Mouse (Mus musculus): Measurements from ENCODE around the gene AU040320. TPM values are rescaled to one million over a fixed set of nuclear protein-coding genes. Genes with fewer than 3 reads are reported as not detected.
A peak's percentile ranks its signal among the peaks of the same experiment; 100 is the strongest.

The AU040320 gene
- total RNA-seq, 2 experiments from 2014 or later: 49.2 to 49.4 TPM

DNA sequence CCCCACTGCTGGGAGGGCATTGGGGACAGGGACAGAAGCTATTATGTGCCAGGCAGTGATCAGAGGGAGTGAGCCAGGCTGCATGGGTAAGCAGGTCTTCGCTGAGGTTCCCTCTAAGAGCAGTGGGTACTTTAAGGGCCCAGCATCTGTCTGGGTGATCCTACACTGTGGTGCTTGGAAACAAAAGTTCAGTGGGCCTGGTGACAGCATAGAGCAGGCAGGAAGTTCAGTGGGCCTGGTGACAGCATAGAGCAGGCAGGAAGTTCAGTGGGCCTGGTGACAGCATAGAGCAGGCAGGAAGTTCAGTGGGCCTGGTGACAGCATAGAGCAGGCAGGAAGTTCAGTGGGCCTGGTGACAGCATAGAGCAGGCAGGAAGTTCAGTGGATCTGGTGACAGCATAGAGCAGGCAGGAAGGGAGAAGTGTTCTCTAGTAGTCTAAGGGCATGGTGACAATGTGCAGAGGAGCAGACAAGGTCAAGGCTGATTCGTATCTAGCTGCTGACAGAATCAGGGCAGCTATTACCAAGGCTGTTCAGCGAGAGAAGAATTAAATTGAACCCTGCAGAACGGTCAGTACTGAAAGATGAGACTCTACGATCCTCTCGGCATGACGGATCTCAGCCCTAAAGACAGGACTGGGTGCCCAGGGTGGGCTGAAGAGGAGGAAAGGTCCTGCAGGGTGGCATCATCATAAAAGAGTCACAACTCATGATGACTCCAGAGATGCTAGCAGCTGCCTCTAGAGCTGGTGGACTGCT is 96.9 kb downstream of the AU040320 start:
- intact Hi-C loops (cut with DNase I): no loop called here
- no peak for DNase-seq

DNA sequence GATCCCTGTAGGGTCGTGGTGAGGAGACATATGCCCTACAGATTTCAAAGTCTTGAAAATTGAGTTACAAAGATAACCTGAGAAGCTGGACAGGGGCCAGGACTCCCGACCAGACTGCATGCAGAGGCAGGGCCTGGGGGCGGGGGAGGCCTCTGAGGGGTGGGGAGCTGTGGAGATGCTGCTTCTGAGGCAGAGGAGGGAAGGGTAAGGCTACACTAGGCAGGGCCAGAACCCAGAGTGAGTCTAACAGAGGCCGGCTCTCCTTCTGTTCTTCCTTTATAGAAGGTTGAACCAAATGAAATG is 97.4 kb downstream of the AU040320 start:
- DNase-seq: no peak
- intact Hi-C loops (cut with DNase I): no loop called here

- intact Hi-C loops (cut with DNase I): no loop called here
- peak; percentile 26 for DNase-seq
Observed at GRCm38 (mm10) chr4:126852971-126853370, 99.6 kb downstream of the AU040320 start.

DNA sequence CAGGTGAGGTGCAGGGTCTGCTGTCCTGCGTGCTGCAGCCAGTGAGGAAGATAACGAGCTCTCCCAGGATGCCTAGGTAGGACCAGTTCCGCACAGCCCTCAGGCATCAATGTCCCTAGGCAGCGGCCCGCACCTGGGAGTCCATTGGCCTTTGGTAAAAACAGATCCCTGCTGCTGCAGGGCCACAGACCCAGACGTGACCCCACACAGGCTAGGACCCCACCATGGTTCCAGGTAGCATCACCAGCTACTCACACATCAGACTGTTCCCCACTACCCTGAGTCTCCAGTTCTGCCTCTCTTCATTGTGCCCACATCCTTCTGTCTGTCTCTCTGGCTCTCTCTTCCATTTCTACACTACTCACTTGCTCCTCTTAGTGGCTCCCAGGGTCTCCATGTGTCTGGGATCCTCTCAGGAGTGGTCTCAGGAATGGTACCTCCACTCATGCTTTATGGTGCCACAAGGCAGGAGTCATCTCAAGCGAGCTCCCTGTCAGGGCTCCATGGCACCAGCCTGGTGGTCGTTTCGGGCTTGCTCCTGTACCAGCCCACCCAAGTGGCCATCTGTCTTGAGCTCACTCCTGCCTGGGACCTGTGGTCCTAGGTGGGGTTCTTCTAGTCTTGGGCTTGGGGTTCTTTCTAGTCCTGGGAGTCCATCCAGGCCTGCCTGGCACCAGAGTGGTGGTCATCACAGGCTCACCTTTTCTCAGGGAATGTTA is 107.1 kb downstream of the AU040320 start:
- intact Hi-C loops (cut with DNase I): no loop called here
- no peak for DNase-seq

DNA sequence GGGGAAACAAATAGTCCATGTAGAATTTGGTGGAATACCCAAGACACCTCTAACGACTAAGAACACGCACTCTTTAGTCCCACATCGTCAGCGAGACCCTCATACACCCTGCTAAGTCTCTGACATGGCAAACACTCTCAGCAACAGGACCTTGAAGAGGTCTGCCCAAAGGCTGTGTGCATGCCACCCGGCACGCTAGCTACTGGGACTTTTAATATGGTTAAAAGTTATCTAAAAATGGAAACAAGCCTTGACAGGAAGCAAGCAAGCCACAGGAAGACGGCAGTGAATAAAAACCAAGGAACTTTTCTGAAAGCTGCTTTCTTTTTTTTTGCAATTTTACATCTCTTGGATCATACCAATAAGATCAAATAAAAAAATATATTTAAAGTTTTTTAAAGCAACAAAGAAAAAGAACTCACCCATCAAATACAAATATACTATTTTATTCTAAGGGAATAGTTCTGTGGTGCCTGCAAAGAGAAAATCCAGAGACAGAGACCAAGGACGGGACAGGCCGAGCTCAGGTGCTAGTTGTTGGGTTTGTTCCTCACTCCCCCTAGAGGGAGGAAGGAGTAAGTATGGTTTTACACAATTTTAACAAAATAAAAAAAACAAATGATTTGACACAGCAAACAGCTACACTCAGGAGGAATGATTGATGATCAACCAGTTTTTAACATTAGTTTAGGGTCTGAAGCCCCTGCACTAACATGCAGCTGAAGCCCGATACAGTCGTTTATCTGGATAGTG is 108.3 kb downstream of the AU040320 start:
- no peak for DNase-seq
- intact Hi-C loops (cut with DNase I): no loop called here

DNA sequence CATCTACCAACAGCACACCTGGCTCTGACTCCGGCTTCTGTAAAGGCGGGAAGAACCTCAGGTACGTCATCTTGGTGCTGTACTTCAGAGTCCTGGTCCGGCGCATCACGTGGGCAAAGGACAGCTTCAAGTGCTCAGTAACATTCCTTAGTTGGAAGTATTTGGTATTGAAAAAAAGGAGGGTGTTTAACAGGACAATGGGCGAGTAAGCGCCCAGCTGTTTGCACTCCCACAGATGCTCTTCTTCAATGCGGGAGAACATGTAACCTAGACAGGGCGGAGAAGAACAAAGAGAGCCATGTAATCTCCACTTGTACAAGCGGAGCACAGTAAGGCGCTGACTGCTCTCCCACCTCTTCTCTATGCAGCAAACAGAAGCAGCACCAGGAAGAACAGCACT is 115.4 kb downstream of the AU040320 start:
- intact Hi-C loops (cut with DNase I): no loop called here

GRCm38 (mm10) chr4:126872717-126873116 is 119.4 kb downstream of the AU040320 start:
- DNase-seq: no peak
- intact Hi-C loops (cut with DNase I): no loop called here

More for the DNA sequence above, 115.4 kb downstream of the AU040320 start:
- no peak for DNase-seq

DNA sequence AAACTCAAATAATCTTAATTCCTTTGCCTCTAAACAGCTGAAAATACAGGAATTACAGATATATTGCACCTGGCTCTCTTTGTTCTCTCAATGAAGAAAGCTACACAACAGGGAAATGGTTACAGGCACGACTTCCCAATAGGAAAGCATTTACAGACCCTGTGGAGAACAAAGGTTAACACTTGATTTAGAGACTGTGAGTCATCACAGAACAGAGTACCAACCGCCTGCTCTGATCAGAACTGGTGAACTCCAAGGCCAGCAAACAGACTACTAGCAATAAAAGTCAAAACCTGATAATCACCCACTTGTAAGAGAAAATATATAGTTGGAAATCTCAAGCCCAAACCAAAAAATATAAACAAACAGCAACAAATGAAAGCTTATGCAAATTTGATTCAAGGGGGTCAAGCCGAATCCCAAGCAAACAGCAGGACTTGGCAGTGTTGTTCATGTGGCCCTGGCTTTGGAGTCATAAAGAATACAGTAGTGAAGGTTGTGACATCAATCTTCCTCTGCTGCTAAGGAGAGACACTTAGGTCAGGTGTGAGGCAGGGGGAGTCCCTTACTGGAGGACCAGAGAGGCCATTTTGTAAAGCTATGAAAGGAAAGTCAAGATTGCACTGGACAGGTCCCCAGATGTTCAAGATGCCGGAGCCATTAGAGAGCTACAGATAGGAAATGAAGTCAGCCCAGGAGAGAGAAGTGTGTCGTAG is 126.4 kb downstream of the AU040320 start:
- no peak for DNase-seq
- intact Hi-C loops (cut with DNase I): no loop called here

DNA sequence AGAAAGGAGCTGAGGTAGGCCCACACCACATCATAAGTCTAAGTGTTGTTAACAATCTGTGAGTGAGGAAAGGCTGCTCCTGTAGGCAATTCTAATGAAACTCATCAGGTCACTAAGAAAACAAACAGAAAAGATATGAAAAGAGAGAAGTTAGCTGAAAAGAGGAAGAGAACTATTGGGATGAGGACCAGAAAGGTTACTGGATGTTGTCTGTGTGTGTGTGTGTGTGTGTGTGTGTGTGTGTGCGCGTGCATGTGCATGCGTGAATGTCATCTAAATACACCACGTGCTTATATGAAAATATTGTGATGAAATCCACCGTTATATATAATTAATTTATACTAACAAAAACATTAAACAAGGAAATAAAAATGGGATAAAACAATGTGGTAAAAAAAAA is 130.3 kb downstream of the AU040320 start:
- DNase-seq: no peak
- intact Hi-C loops (cut with DNase I): no loop called here

DNA sequence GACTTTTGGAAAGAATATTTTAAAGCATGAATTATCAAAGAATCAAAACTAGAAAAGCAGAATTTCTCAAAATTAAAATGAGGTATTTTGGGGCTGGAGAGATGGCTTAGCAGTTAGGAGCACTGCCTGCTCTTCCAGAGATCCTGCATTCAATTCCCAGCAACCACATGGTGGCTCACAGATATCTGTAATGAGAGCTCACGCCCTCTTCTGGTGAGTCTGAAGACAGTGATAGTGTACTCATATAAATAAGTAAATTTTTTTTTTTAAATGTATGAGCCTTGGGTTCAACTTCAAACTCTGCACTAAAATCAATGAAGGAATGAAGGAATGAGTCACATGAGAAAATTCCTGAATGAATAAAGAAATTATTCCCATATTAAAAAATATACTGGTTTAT is 132.6 kb downstream of the AU040320 start:
- no peak for DNase-seq
- intact Hi-C loops (cut with DNase I): no loop called here

DNA sequence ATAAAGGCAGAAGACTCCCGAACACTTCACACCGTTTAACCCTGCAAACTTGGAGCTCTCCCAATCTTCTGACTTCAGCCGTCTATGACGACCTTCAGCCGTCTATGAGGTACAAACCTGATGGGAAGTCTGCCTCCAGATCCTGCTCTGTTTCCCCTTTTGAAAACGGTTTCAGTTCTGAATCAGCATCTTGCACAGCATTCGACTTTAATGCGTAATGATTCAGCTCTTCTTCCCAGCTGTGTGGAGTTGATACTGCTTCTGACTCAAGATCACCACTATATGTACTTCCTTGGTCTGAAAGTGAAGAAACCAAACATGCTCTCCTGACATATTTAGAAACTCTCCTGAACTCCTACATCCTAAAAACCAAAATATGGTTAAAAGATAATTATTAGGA is 136.5 kb downstream of the AU040320 start:
- no peak for DNase-seq
- intact Hi-C loops (cut with DNase I): no loop called here

Other genes with a start within 250 kb of the AU040320 start
- 10 to 100 TPM; 10.7 to 12.8 TPM for gene Ago4, start 220.1 kb upstream of the AU040320 start, total RNA-seq (2021)
- 1 to 10 TPM; 4.2 TPM for gene Clspn, start 196.6 kb upstream of the AU040320 start, total RNA-seq (2021)
- gene 5730409E04Rik, start 143.7 kb upstream of the AU040320 start, total RNA-seq (2021): 10 to 100 TPM; 43.0 to 46.9 TPM
- 100 to 1,000 TPM; 138 to 141 TPM for gene Psmb2, start 75.9 kb upstream of the AU040320 start, total RNA-seq (2021)
- gene Tfap2e, start 17.3 kb upstream of the AU040320 start, total RNA-seq (2021): not detected
- gene Ncdn, start 106 bp upstream of the AU040320 start, total RNA-seq (2021): 100 to 1,000 TPM; 291 to 313 TPM
- gene Zmym4, start 214.6 kb downstream of the AU040320 start, total RNA-seq (2021): 10 to 100 TPM; 77.9 to 84.1 TPM

All from left cerebral cortex, postnatal 4 days (tissue).